Mouse (Mus musculus) forebrain, embryonic 15.5 days (tissue): ENCODE results near the gene Gm37240. TPM values are rescaled to one million over a fixed set of nuclear protein-coding genes. Genes with fewer than 3 reads are reported as not detected.
A peak's percentile ranks its signal among the peaks of the same experiment; 100 is the strongest.

Experiments used
- ATAC-seq: fragments of 200-750 bp; cut with Nextera tagmentation; replicated peaks from 2 replicates; pipeline ENCODE4 v1.8.0; 2017; ENCODE audit warnings: mild to moderate bottlenecking, moderate TSS enrichment, moderate library complexity
- H3K27ac ChIP-seq: fragments of 300-500 bp; sonication (generic); replicated peaks from 2 replicates; pipeline ENCODE4 v1.5.1; 2015; ENCODE audit warnings: mild to moderate bottlenecking, inconsistent platforms
- H3K27me3 ChIP-seq: fragments of 300-500 bp; sonication (generic); 2 replicates; pipeline ENCODE4 v1.6.1; 2015; ENCODE audit warnings: inconsistent platforms
- H3K36me3 ChIP-seq: fragments of 300-500 bp; sonication (generic); 2 replicates; pipeline ENCODE4 v1.6.1; 2015; ENCODE audit warnings: mild to moderate bottlenecking, inconsistent platforms
- H3K4me1 ChIP-seq: fragments of 300-500 bp; sonication (generic); 2 replicates; pipeline ENCODE4 v1.6.1; 2015; ENCODE audit warnings: inconsistent platforms
- H3K4me2 ChIP-seq: fragments of 300-500 bp; sonication (generic); replicated peaks from 2 replicates; pipeline ENCODE4 v1.6.1; 2015; ENCODE audit warnings: mild to moderate bottlenecking, inconsistent platforms
- H3K4me3 ChIP-seq: fragments of 300-500 bp; sonication (generic); 2 replicates; pipeline ENCODE4 v1.5.1; 2015; ENCODE audit warnings: mild to moderate bottlenecking, inconsistent platforms
- H3K9ac ChIP-seq: fragments of 300-500 bp; sonication (generic); replicated peaks from 2 replicates; pipeline ENCODE4 v1.6.1; 2015; ENCODE audit warnings: mild to moderate bottlenecking, inconsistent platforms
- H3K9me3 ChIP-seq: fragments of 300-500 bp; sonication (generic); 2 replicates; pipeline ENCODE4 v1.6.1; 2016; ENCODE audit warnings: inconsistent platforms
- whole genome bisulfite sequencing: fragments of 180-500 bp; shearing (Covaris S2); methylation state at CpG from one replicate; pipeline ENCODE4 v1.1.7; 2015; ENCODE audit warnings: mixed read lengths; 5-methylcytosine and 5-hydroxymethylcytosine counted together
- polyA plus RNA-seq: library from polyadenylated mRNA; unstranded; fragments of >200 nt; fragmentation: Nextera tagmentation; extraction: Ambion mirVana; gene quantifications from 2 replicates; pipeline ENCODE4 v1.2.1, GENCODE M21; 2015

Gene Gm37240
- polyA plus RNA-seq, 1 experiment from 2014 or later: 2.2 TPM

- Histone ChIP-seq H3K27me3 (no peaks in the 10 kb centered on the region), H3K9me3 (no peaks in the 10 kb centered on the region), H3K4me3 (no peak overlapping the region), H3K27ac (no peak overlapping the region), H3K36me3 (peaks cover 45% of the 10 kb centered on the region), H3K4me1 (no peaks in the 10 kb centered on the region), H3K4me2 (no peak overlapping the region), H3K9ac (no peak overlapping the region)
- ATAC-seq: no peak
- WGBS: 92% methylated on average over 5 of the region's 5 CpGs
Observed at GRCm38 (mm10) chr3:84971561-84971960, 915.8 kb downstream of the Gm37240 start.

GRCm38 (mm10) chr3:84967364-84967763 lies 920.0 kb downstream of the Gm37240 start:
- no peak overlapping the region for H3K4me3 ChIP-seq
- H3K4me1 ChIP-seq: no peaks in the 10 kb centered on the region
- no peak overlapping the region for H3K4me2 ChIP-seq
- H3K9me3 ChIP-seq: no peaks in the 10 kb centered on the region
- ATAC-seq: no peak
- WGBS: 87% methylated on average over 4 of the region's 4 CpGs
- H3K9ac ChIP-seq: no peak overlapping the region
- no peak overlapping the region for H3K27ac ChIP-seq
- H3K27me3 ChIP-seq: no peaks in the 10 kb centered on the region
- H3K36me3 ChIP-seq: peaks cover 26% of the 10 kb centered on the region

GRCm38 (mm10) chr3:84965156-84965555 lies 922.2 kb downstream of the Gm37240 start:
- Histone ChIP-seq H3K4me3 (no peak overlapping the region), H3K36me3 (peaks cover 20% of the 10 kb centered on the region), H3K9ac (no peak overlapping the region), H3K4me1 (no peaks in the 10 kb centered on the region), H3K9me3 (no peaks in the 10 kb centered on the region), H3K27me3 (no peaks in the 10 kb centered on the region), H3K4me2 (no peak overlapping the region), H3K27ac (no peak overlapping the region)
- ATAC-seq: no peak
- WGBS: 87% methylated on average over 5 of the region's 5 CpGs

GRCm38 (mm10) chr3:84955857-84956256 lies 931.5 kb downstream of the Gm37240 start:
- Histone ChIP-seq H3K4me1 (peaks cover 21% of the 10 kb centered on the region), H3K4me2 (peak overlapping the region; percentile 8; the same call in 1 of the 2 replicates), H3K27ac (no peak overlapping the region), H3K9ac (no peak overlapping the region), H3K36me3 (peaks cover under 1% of the 10 kb centered on the region; the same call in 1 of the 2 replicates), H3K4me3 (no peak overlapping the region), H3K9me3 (no peaks in the 10 kb centered on the region), H3K27me3 (no peaks in the 10 kb centered on the region)
- 14% methylated on average over 4 of the region's 4 CpGs for WGBS
- no peak for ATAC-seq

- Histone ChIP-seq H3K27ac (no peak overlapping the region), H3K4me3 (peak overlapping the region; percentile 25), H3K4me2 (peak overlapping the region; percentile 35), H3K27me3 (no peaks in the 10 kb centered on the region), H3K36me3 (no peaks in the 10 kb centered on the region), H3K9ac (no peak overlapping the region), H3K9me3 (no peaks in the 10 kb centered on the region), H3K4me1 (peaks cover 21% of the 10 kb centered on the region)
- 18% methylated on average over 8 of the region's 8 CpGs for WGBS
- no peak for ATAC-seq
Observed at GRCm38 (mm10) chr3:84955011-84955775, 932.1 kb downstream of the Gm37240 start.

GRCm38 (mm10) chr3:84952585-84953187 lies 934.6 kb downstream of the Gm37240 start:
- ATAC-seq: peak; percentile 20; the same call in 1 of the 2 replicates
- 24% methylated on average over 7 of the region's 7 CpGs for WGBS
- Histone ChIP-seq H3K9me3 (no peaks in the 10 kb centered on the region), H3K4me1 (peaks cover 21% of the 10 kb centered on the region), H3K9ac (peak overlapping the region; percentile 79), H3K27me3 (no peaks in the 10 kb centered on the region), H3K4me3 (peak overlapping the region; percentile 65), H3K27ac (peak overlapping the region; percentile 92), H3K36me3 (no peaks in the 10 kb centered on the region), H3K4me2 (peak overlapping the region; percentile 61)

- peak overlapping the region; percentile 65 for H3K4me3 ChIP-seq
- no peaks in the 10 kb centered on the region for H3K27me3 ChIP-seq
- ATAC-seq: peak; percentile 94
- H3K4me1 ChIP-seq: peaks cover 21% of the 10 kb centered on the region
- H3K4me2 ChIP-seq: peak overlapping the region; percentile 61
- H3K27ac ChIP-seq: peak overlapping the region; percentile 92
- H3K9me3 ChIP-seq: no peaks in the 10 kb centered on the region
- WGBS: 5% methylated on average over 13 of the region's 13 CpGs
- H3K9ac ChIP-seq: peak overlapping the region; percentile 79
- no peaks in the 10 kb centered on the region for H3K36me3 ChIP-seq
Observed at GRCm38 (mm10) chr3:84952135-84952534, 935.2 kb downstream of the Gm37240 start.

- Histone ChIP-seq H3K36me3 (no peaks in the 10 kb centered on the region), H3K27ac (peak overlapping the region; percentile 92), H3K4me2 (peak overlapping the region; percentile 61), H3K9ac (peak overlapping the region; percentile 79), H3K4me1 (peaks cover 21% of the 10 kb centered on the region), H3K27me3 (no peaks in the 10 kb centered on the region), H3K9me3 (no peaks in the 10 kb centered on the region), H3K4me3 (peak overlapping the region; percentile 65)
- WGBS: 3% methylated on average over 2 of the region's 2 CpGs
- peak; percentile 68 for ATAC-seq
Observed at GRCm38 (mm10) chr3:84951698-84952097, 935.6 kb downstream of the Gm37240 start.

- Histone ChIP-seq H3K36me3 (no peaks in the 10 kb centered on the region), H3K27me3 (no peaks in the 10 kb centered on the region), H3K9me3 (no peaks in the 10 kb centered on the region), H3K9ac (no peak overlapping the region), H3K4me1 (peaks cover 11% of the 10 kb centered on the region), H3K27ac (no peak overlapping the region), H3K4me2 (no peak overlapping the region), H3K4me3 (no peak overlapping the region)
- 78% methylated on average over 4 of the region's 4 CpGs for WGBS
- ATAC-seq: no peak
Observed at GRCm38 (mm10) chr3:84949387-84949786, 937.9 kb downstream of the Gm37240 start.

- no peaks in the 10 kb centered on the region for H3K36me3 ChIP-seq
- no peak for ATAC-seq
- no peak overlapping the region for H3K4me3 ChIP-seq
- no peak overlapping the region for H3K27ac ChIP-seq
- H3K4me1 ChIP-seq: no peaks in the 10 kb centered on the region; the same call in 1 of the 2 replicates
- 95% methylated on average over 1 of the region's 1 CpGs for WGBS
- no peak overlapping the region for H3K4me2 ChIP-seq
- no peaks in the 10 kb centered on the region for H3K27me3 ChIP-seq
- H3K9me3 ChIP-seq: no peaks in the 10 kb centered on the region
- H3K9ac ChIP-seq: no peak overlapping the region
Observed at GRCm38 (mm10) chr3:84946381-84946780, 940.9 kb downstream of the Gm37240 start.

GRCm38 (mm10) chr3:84944933-84945332 lies 942.4 kb downstream of the Gm37240 start:
- no peaks in the 10 kb centered on the region for H3K36me3 ChIP-seq
- ATAC-seq: no peak
- H3K27ac ChIP-seq: no peak overlapping the region
- H3K9ac ChIP-seq: no peak overlapping the region
- no peaks in the 10 kb centered on the region for H3K4me1 ChIP-seq
- no peak overlapping the region for H3K4me2 ChIP-seq
- no peaks in the 10 kb centered on the region for H3K9me3 ChIP-seq
- WGBS: 93% methylated on average over 3 of the region's 3 CpGs
- H3K27me3 ChIP-seq: no peaks in the 10 kb centered on the region
- H3K4me3 ChIP-seq: no peak overlapping the region
